Mouse (Mus musculus) cerebellum, adult 2 months (tissue): ENCODE data around the gene Trim34a.
"Not testable (repeated sequence)": the region's sequence is repeated elsewhere in the genome, so short reads cannot be mapped to it uniquely, and the experiment has no call there.

Source experiments
- CTCF ChIP-seq: fragments of 200-500 bp; IDR thresholded peaks from 2 replicates; pipeline ENCODE4 v1.5.1; 2011; ENCODE audit warnings: low read depth, mild to moderate bottlenecking, control low read depth, low read length, moderate library complexity, borderline replicate concordance; ENCODE audit not compliant: insufficient read depth
- POLR2A ChIP-seq: fragments of 200-500 bp; IDR thresholded peaks from 2 replicates; pipeline ENCODE4 v1.6.1; 2011; ENCODE audit warnings: low read length, control low read depth, borderline replicate concordance; ENCODE audit not compliant: insufficient read depth

GRCm38 (mm10) chr7:104287576-104288443 is 43.6 kb downstream of the Trim34a start, which contains the start of gene Trim5:
- TF ChIP-seq CTCF, POLR2A: not testable (repeated sequence)
